Mouse (Mus musculus) heart, embryonic 16.5 days (tissue): Measurements from ENCODE around the gene March4. TPM values are rescaled to one million over a fixed set of nuclear protein-coding genes. Genes with fewer than 3 reads are reported as not detected.

Experiments used
- ATAC-seq: fragments of 200-750 bp; cut with Nextera tagmentation; replicated peaks from 2 replicates; pipeline ENCODE4 v1.8.0; 2017; ENCODE audit warnings: moderate number of reproducible peaks; ENCODE audit not compliant: insufficient read depth, low FRiP score; ENCODE audit errors: extremely low read depth
- H3K27ac ChIP-seq: fragments of 300-500 bp; sonication (generic); 2 replicates; pipeline ENCODE4 v1.5.1; 2014; ENCODE audit warnings: mild to moderate bottlenecking, low read length, control low read depth, moderate library complexity
- H3K27me3 ChIP-seq: fragments of 300-500 bp; sonication (generic); 2 replicates; pipeline ENCODE4 v1.6.1; 2014; ENCODE audit warnings: low read length, mixed read lengths; ENCODE audit not compliant: control insufficient read depth, insufficient read depth
- H3K36me3 ChIP-seq: fragments of 300-500 bp; sonication (generic); 2 replicates; pipeline ENCODE4 v1.6.1; 2014; ENCODE audit not compliant: control insufficient read depth, insufficient read depth
- H3K4me1 ChIP-seq: fragments of 300-500 bp; sonication (generic); 2 replicates; pipeline ENCODE4 v1.6.1; 2014; ENCODE audit warnings: low read length, mixed read lengths; ENCODE audit not compliant: control insufficient read depth, insufficient read depth
- H3K4me2 ChIP-seq: fragments of 300-500 bp; sonication (generic); 2 replicates; pipeline ENCODE4 v1.6.1; 2014; ENCODE audit warnings: low read depth, mild to moderate bottlenecking, control low read depth, low read length
- H3K4me3 ChIP-seq: fragments of 300-500 bp; sonication (generic); 2 replicates; pipeline ENCODE4 v1.5.1; 2014; ENCODE audit warnings: mild to moderate bottlenecking, control low read depth, low read length
- H3K9ac ChIP-seq: fragments of 300-500 bp; sonication (generic); 2 replicates; pipeline ENCODE4 v1.6.1; 2014; ENCODE audit warnings: low read length, control low read depth
- H3K9me3 ChIP-seq: fragments of 300-500 bp; sonication (generic); replicated peaks from 2 replicates; pipeline ENCODE4 v1.6.1; 2016; ENCODE audit warnings: low read length; ENCODE audit not compliant: control insufficient read depth
- WGBS: fragments of 180-500 bp; shearing (Covaris S2); extraction: QIAGEN DNeasy Blood & Tissue Kit; methylation state at CpG from one replicate; pipeline ENCODE4 v1.1.7; 2014; 5-methylcytosine and 5-hydroxymethylcytosine counted together
- polyA plus RNA-seq: library from polyadenylated mRNA; unstranded; fragments of >200 nt; fragmentation: Nextera tagmentation; extraction: Ambion mirVana; gene quantifications from 2 replicates; pipeline ENCODE4 v1.2.1, GENCODE M21; 2015

Gene March4
- polyA plus RNA-seq, 1 experiment from 2014 or later: not detected

DNA sequence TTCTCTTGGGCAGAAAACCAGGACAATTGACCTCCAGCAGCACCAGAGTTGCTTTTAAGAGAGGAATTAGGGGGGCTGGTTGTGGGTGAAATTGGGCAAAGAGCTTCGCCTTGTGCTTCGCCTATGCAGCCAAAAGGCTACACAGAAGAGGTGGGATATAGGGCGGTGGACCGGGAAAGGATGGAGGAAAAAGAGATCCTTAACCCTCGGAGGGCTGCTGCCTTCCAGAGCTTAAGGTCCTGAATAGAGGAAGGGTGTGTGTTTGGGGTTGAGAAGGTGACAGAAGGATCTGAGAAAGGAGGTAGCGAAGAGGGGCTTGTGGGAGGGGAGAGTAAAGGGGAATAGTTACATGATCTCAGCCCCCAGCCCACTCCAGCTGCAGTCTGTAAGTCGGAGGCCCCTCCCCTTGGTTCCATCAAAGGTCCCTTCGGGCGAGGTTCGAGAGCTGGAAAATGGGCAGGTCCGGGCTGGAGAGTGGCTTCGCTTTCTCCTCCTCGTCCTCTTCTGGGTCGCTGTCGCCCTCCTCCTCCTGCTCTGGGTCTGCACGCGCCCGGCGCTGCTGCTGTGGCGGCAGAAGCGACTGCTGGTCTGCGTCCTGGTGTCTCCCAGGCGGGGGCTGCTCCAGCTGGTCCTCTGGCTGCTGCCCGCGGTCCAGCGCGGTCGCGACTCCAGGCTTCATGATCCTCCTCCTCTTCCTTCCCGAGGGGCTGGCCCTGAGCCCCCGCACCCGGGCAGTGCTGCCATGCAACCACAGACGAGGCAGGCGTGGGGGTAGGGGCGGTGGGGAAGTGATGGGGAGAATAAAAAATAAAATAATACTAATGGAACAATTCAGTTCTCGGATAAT lies 782 bp downstream of the March4 start:
- H3K36me3 ChIP-seq: no peaks in the 10 kb centered on the region
- H3K27ac ChIP-seq: no peak overlapping the region
- peak overlapping the region; percentile 58 for H3K4me2 ChIP-seq
- 3% methylated on average over 36 of the region's 36 CpGs for WGBS
- no peak overlapping the region for H3K9ac ChIP-seq
- H3K4me1 ChIP-seq: peaks cover 8% of the 10 kb centered on the region
- H3K27me3 ChIP-seq: peaks cover 32% of the 10 kb centered on the region
- ATAC-seq: no peak
- H3K4me3 ChIP-seq: peak overlapping the region; percentile 37
- H3K9me3 ChIP-seq: no peaks in the 10 kb centered on the region

DNA sequence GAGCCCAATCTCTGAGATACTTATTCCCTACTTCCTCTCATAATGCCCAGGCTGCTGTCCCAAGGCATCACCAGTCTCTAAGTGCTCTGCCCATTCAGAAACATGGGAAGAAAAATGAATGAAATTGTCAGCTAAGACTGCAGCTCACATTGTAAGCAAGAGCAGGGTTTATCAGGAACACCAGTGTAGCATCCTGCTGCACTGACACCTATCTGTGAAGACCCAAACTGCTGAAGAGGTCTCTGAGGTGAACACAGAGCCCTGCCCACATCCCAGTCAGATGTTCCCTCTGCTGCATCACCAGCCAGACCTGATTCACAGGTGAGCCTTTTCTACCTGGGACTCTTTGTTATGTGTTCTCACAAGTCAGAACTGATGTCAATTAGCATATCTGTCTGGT lies 3.3 kb downstream of the March4 start:
- no peak overlapping the region for H3K27ac ChIP-seq
- no peak overlapping the region for H3K9ac ChIP-seq
- H3K36me3 ChIP-seq: no peaks in the 10 kb centered on the region
- ATAC-seq: no peak
- peaks cover 8% of the 10 kb centered on the region for H3K4me1 ChIP-seq
- no peaks in the 10 kb centered on the region for H3K9me3 ChIP-seq
- peaks cover 32% of the 10 kb centered on the region for H3K27me3 ChIP-seq
- H3K4me2 ChIP-seq: no peak overlapping the region
- H3K4me3 ChIP-seq: no peak overlapping the region

DNA sequence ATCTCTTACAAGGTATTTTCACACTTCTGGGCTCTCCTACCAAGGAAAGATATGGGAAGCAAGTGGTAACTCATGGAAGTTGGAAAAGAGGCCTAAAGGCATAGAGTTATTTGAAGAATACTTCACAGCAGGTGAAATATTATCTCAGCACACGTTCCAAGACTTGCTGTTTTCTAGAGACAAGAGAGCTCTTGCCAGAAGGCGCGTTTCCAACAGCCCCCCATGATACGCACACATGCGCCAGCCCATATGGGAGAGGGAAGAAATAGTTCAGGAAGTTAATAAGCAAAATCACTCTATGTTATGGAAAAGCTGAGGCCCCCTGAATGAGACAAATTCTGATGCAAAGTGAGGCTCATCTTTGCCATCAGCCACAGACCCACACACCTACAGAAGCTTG lies 3.8 kb downstream of the March4 start:
- Histone ChIP-seq H3K9ac (no peak overlapping the region), H3K27me3 (peaks cover 32% of the 10 kb centered on the region), H3K4me2 (no peak overlapping the region), H3K9me3 (no peaks in the 10 kb centered on the region), H3K36me3 (no peaks in the 10 kb centered on the region), H3K4me1 (peaks cover 8% of the 10 kb centered on the region), H3K27ac (no peak overlapping the region), H3K4me3 (no peak overlapping the region)
- ATAC-seq: no peak
- 80% methylated on average over 5 of the region's 5 CpGs for WGBS

GRCm38 (mm10) chr1:72530516-72531196 lies 6.1 kb downstream of the March4 start:
- Histone ChIP-seq H3K27ac (no peak overlapping the region), H3K27me3 (peaks cover 20% of the 10 kb centered on the region), H3K4me2 (no peak overlapping the region), H3K36me3 (no peaks in the 10 kb centered on the region), H3K4me1 (no peaks in the 10 kb centered on the region), H3K4me3 (no peak overlapping the region), H3K9me3 (no peaks in the 10 kb centered on the region), H3K9ac (no peak overlapping the region)
- WGBS: 71% methylated on average over 8 of the region's 8 CpGs
- no peak for ATAC-seq

DNA sequence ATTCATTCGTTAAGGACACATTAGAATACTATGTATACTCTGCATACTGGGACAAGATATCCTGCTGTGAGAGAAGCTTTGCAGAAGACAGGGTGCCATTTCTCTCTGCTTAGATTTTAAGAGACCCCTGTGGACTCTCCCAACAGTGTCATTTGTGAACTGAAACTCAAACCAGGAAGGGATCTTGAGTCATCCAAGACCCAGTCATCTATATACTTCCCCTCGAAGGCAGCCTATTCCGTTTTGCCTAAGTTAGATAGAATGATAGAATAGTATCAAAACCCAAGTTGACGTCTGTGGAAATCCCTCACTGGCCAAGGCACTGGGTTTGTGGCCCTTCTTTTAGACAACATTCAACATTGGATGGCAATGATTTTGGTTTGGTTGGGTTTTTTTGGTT lies 7.5 kb downstream of the March4 start:
- Histone ChIP-seq H3K27me3 (peaks cover 6% of the 10 kb centered on the region), H3K9ac (no peak overlapping the region), H3K4me3 (no peak overlapping the region), H3K36me3 (no peaks in the 10 kb centered on the region), H3K4me1 (no peaks in the 10 kb centered on the region), H3K27ac (no peak overlapping the region), H3K9me3 (no peaks in the 10 kb centered on the region), H3K4me2 (no peak overlapping the region)
- WGBS: 83% methylated on average over 4 of the region's 4 CpGs
- ATAC-seq: no peak

DNA sequence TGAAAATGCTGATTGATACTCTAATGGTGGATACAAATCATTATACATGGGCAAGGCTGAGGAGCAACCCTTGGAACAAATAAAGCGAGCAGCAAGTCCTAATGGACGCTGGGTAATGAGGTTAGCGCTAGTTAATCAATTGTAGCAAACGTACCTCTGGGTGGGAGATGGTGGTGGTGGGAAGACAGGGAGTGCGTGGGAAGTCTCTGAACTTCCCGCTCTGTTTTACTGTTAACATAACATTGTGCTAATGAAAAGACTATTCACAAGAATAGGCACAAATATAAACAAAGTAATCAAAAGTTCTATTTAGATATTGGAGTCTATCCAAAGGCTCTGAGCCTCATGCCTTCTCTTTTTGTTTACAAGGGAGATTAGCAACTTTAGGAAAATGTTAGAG lies 13.1 kb downstream of the March4 start:
- Histone ChIP-seq H3K4me2 (no peak overlapping the region), H3K27me3 (no peaks in the 10 kb centered on the region), H3K4me1 (no peaks in the 10 kb centered on the region), H3K27ac (no peak overlapping the region), H3K36me3 (no peaks in the 10 kb centered on the region), H3K9ac (no peak overlapping the region), H3K9me3 (no peaks in the 10 kb centered on the region), H3K4me3 (no peak overlapping the region)
- ATAC-seq: no peak
- WGBS: 68% methylated on average over 6 of the region's 6 CpGs

GRCm38 (mm10) chr1:72510778-72511520 lies 25.8 kb downstream of the March4 start:
- H3K9ac ChIP-seq: no peak overlapping the region
- H3K9me3 ChIP-seq: no peaks in the 10 kb centered on the region
- H3K36me3 ChIP-seq: no peaks in the 10 kb centered on the region
- H3K27me3 ChIP-seq: no peaks in the 10 kb centered on the region
- no peak overlapping the region for H3K27ac ChIP-seq
- WGBS: 60% methylated on average over 7 of the region's 7 CpGs
- ATAC-seq: no peak
- no peak overlapping the region for H3K4me3 ChIP-seq
- no peak overlapping the region for H3K4me2 ChIP-seq
- H3K4me1 ChIP-seq: no peaks in the 10 kb centered on the region

DNA sequence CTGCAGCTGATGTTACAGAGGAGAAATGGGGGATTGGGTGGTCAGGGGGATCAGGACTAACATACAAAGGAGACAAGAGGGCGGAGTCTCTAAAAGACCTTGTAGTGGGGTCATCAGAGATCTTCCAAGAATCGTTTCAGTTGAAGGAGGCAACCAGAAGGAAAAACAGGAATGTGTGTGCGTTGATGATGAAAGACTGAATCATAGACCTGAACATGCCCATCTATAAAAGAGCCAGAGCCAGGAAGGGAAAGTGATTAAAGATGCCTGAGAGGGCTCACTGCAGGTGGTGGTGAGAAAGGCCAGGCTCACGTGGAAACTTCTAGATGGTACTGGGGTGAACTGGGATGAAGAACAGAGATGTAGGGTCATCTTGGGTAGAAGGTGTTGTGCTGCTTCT lies 27.2 kb downstream of the March4 start:
- Histone ChIP-seq H3K27ac (no peak overlapping the region), H3K4me2 (no peak overlapping the region), H3K9ac (no peak overlapping the region), H3K4me3 (no peak overlapping the region), H3K9me3 (no peaks in the 10 kb centered on the region), H3K36me3 (no peaks in the 10 kb centered on the region), H3K27me3 (no peaks in the 10 kb centered on the region), H3K4me1 (no peaks in the 10 kb centered on the region)
- no peak for ATAC-seq
- WGBS: 78% methylated on average over 4 of the region's 4 CpGs

GRCm38 (mm10) chr1:72507670-72508069 lies 29.1 kb downstream of the March4 start:
- Histone ChIP-seq H3K9ac (no peak overlapping the region), H3K4me2 (no peak overlapping the region), H3K9me3 (no peaks in the 10 kb centered on the region), H3K27ac (no peak overlapping the region), H3K4me1 (no peaks in the 10 kb centered on the region), H3K27me3 (no peaks in the 10 kb centered on the region), H3K36me3 (no peaks in the 10 kb centered on the region), H3K4me3 (no peak overlapping the region)
- WGBS: 53% methylated on average over 2 of the region's 2 CpGs
- no peak for ATAC-seq
